Mouse (Mus musculus): ENCODE data around the gene Klf2.

- TF ChIP-seq CTCF (IDR thresholded peaks at IDR 0.05; ENCODE audit: low read depth) = no peak
- no peak for TF ChIP-seq EP300 (optimal IDR thresholded peaks at IDR 0.05)
These were observed 10.6 kb upstream of the Klf2 start for GRCm38 (mm10) chr8:72308276-72308675.
